Mouse (Mus musculus): ENCODE data around the gene Tapbp.
"Not testable (repeated sequence)": the region's sequence is repeated elsewhere in the genome, so short reads cannot be mapped to it uniquely, and the experiment has no call there.

GRCm38 (mm10) chr17:33875797-33876196 is 39.9 kb upstream of the Tapbp start:
- not testable (repeated sequence) for TF ChIP-seq CTCF (IDR thresholded peaks at IDR 0.05; ENCODE audit: extremely low read depth, insufficient read length, insufficient replicate concordance, low read depth, low read length); POLR2A (IDR thresholded peaks at IDR 0.05; ENCODE audit: low read depth, low read length)
